Comparison of ENCODE assay signal across 24 mouse cellular contexts in the genomic region with DNA sequence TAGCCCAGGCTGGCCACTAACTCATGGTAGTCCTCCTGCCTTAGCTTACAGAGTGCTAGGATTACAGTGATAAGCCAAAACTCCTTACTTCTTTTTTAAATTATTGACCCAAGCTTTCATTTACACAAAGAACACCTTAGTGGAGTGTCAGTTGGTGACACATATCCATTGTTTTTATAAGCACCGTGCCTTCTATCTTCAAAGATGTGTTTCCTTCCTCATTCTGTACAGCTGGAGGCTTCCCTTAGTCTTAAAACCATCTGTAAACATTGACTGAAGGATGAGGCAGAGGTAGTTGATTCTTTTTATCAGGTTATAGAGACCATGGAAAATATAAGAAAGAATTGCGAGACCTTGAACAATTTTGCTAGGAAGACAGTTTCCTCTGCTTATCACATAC.
DNase-seq lines count a peak whose midpoint lies in the region; ATAC-seq and TF ChIP-seq lines count a peak whose summit lies in the region.
"Had no signal": no experiment of that assay in that cellular context is flagged by ENCODE, and none has a peak within 500 bp of the region (broad histone marks: within the 10 kb centered on the region; RNA-seq: fewer than 3 reads in every experiment).

No protein-coding gene starts in this region.

- TF ChIP-seq RAD21 in MEL (IDR thresholded peaks at IDR 0.05; ENCODE audit: low read depth, low read length): no peak

- WGBS in neural tube, embryonic 15.5 days: 94% methylated on average over 2 of the region's 2 CpGs

- H3K4me3 ChIP-seq in MEL (ENCODE audit: control insufficient read depth in 1 of 2, insufficient read depth in 1 of 2, low read depth in 2 of 2, low read length in 2 of 2): no peak overlapping the region
- H3K4me3 ChIP-seq in neural tube, embryonic 15.5 days (replicated peaks): no peak overlapping the region

- ATAC-seq in neural tube, embryonic 15.5 days (ENCODE audit: low FRiP score): no peak
- ATAC-seq: activated CD4-positive, CD25-positive, alpha-beta regulatory T cell, adult 4 months; CD4-positive, CD25-positive, alpha-beta regulatory T cell, adult 4 months; Patski had no signal

- no peak overlapping the region for H3K9ac ChIP-seq in MEL (ENCODE audit: control insufficient read depth, low read depth, low read length, poor library complexity, severe bottlenecking)
- H3K9ac ChIP-seq in neural tube, embryonic 15.5 days (replicated peaks): no peak overlapping the region

- H3K36me3 ChIP-seq in MEL (ENCODE audit: control insufficient read depth in 1 of 2, insufficient read depth in 2 of 2, low read length in 2 of 2): peaks cover 8 to 13% of the 10 kb centered on the region in 2 experiments
- peaks cover 42% of the 10 kb centered on the region for H3K36me3 ChIP-seq in neural tube, embryonic 15.5 days

- DNase-seq in 416B (ENCODE audit: low read depth) (peak; percentile 24), MEL (ENCODE audit: low read depth, low spot score) (peak; percentile 59), MEL-GATA-1-ER (ENCODE audit: extremely low read depth, low read depth) (peak; percentile 33)
- no peak for DNase-seq in left cerebral cortex, adult 11 months (ENCODE audit: low spot score)
- no peak for DNase-seq in right cerebral cortex, postnatal 25 days
- DNase-seq: adrenal gland, adult 2 months; adrenal gland, adult 8-10 months; adrenal gland, postnatal 10 days; adrenal gland, postnatal 14 days; adrenal gland, postnatal 25 days; adrenal gland, postnatal 36 days; B cell, adult 2 months; cerebellum, adult 11 months; cerebellum, adult 11-12 months; cerebellum, adult 18-20 months; cerebellum, adult 2 months; cerebellum, adult 8-10 months; cerebellum, adult 9-10 months had no signal

- peaks cover 0 to 4% of the 10 kb centered on the region in 2 experiments; a peak in 1 of 4 replicates for H3K4me1 ChIP-seq in MEL (ENCODE audit: control insufficient read depth in 1 of 2, insufficient read depth in 2 of 2, low read length in 2 of 2)
- no peaks in the 10 kb centered on the region for H3K4me1 ChIP-seq in neural tube, embryonic 15.5 days

- peak; percentile 68 to 69 for TF ChIP-seq EP300 in MEL (IDR thresholded peaks at IDR 0.05; ENCODE audit: low read depth in 1 of 2, low read length in 2 of 2)

- H3K4me2 ChIP-seq in neural tube, embryonic 15.5 days: no peak overlapping the region

- no peak for TF ChIP-seq CTCF in MEL (IDR thresholded peaks at IDR 0.05 in 2 of 3, conservative IDR thresholded peaks at IDR 0.05 in 1 of 3; ENCODE audit: control insufficient read depth in 1 of 3, insufficient read depth in 1 of 3, low read depth in 2 of 3, low read length in 3 of 3, poor library complexity in 1 of 3, severe bottlenecking in 1 of 3)

- no peaks in the 10 kb centered on the region for H3K9me3 ChIP-seq in MEL (replicated peaks; ENCODE audit: insufficient read depth, low read length)
- H3K9me3 ChIP-seq in neural tube, embryonic 15.5 days (replicated peaks): no peaks in the 10 kb centered on the region
- H3K9me3 ChIP-seq: G1E had no signal

- no peaks in the 10 kb centered on the region for H3K79me2 ChIP-seq in MEL (ENCODE audit: control insufficient read depth, insufficient read depth, low read length, poor library complexity)

- no peak overlapping the region for H3K27ac ChIP-seq in MEL (ENCODE audit: control insufficient read depth, low read depth, low read length)
- no peak overlapping the region for H3K27ac ChIP-seq in neural tube, embryonic 15.5 days (replicated peaks)

- TF ChIP-seq POLR2A in MEL (IDR thresholded peaks at IDR 0.05; ENCODE audit: control insufficient read depth in 1 of 2, insufficient read depth in 1 of 2, low read depth in 1 of 2, low read length in 2 of 2, poor library complexity in 1 of 2): no peak

- H3K27me3 ChIP-seq in MEL (ENCODE audit: control insufficient read depth in 1 of 2, insufficient read depth in 2 of 2, low read length in 2 of 2): no peaks in the 10 kb centered on the region
- no peaks in the 10 kb centered on the region for H3K27me3 ChIP-seq in neural tube, embryonic 15.5 days (replicated peaks)
- H3K27me3 ChIP-seq: CH12.LX, Patski had no signal

TF ChIP-seq in MEL, 35 proteins besides CTCF, POLR2A, EP300 and RAD21:
- TF ChIP-seq MYB (IDR thresholded peaks at IDR 0.05; ENCODE audit: low read depth, low read length) (0 out of 2 replicates have a peak, but pooled peaks have one; percentile 35), SIN3A (IDR thresholded peaks at IDR 0.05; ENCODE audit: low read length) (peak; percentile 51; the same call in 1 of the 2 replicates), KAT2A (conservative IDR thresholded peaks at IDR 0.05; ENCODE audit: low read depth, low read length) (no peak), NELFE (IDR thresholded peaks at IDR 0.05; ENCODE audit: low read depth, low read length) (no peak), CHD1 (IDR thresholded peaks at IDR 0.05; ENCODE audit: low read depth, low read length) (no peak), GATA1 (IDR thresholded peaks at IDR 0.05; ENCODE audit: low read depth, low read length) (0 out of 2 replicates have a peak, but pooled peaks have one; percentile 24), ETS1 (IDR thresholded peaks at IDR 0.05; ENCODE audit: low read depth, low read length) (peak; percentile 76)

Comparison
In these comparisons a context has a peak if more than half of its experiments do, and no peak if none do; other contexts are left out.
1. DNase-seq: peak in 416B (single experiment), MEL (single experiment) and MEL-GATA-1-ER (single experiment); none in left cerebral cortex, adult 11 months (single experiment) and right cerebral cortex, postnatal 25 days (single experiment).